Mouse (Mus musculus): ENCODE measurements around the gene Rcbtb2.

The Rcbtb2 gene

DNA sequence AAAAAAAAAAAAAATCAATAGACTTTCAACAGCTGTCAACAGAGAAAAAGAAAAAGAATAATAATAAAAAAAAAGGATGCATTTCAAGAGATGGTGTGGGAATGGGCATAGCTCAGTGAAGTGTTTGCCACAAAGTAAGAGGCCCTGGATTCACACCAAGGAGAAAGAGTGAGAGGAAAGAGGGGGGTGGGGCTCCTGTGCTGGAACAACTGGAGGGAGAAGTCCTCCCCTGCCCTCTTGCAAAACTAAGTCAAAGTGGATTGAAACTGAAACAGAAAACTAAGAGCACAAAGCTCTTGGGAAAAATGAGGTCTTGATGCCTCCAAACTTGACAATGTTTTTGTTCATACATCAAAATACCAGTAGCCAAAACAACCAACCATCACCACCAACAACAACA, 86.4 kb downstream of the Rcbtb2 start:
- DNase-seq (ENCODE audit: low read depth) = peak; percentile 24

DNA sequence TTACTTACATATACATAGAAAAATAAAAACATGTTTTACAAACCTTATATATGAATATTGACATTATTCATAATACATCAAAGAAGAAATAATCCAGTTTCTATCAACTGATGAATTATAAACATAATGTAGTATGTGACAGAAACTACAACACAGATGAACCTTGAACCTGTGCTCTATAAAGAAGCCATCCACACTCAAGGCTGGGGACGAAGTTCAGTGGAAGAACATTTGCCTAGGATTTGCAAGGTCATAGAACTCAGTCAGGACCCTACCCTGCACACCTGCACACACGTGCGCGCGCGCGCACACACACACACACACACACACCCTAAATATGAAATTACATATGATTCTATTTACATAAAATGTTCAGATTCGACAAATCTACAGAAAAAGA, 87.4 kb downstream of the Rcbtb2 start:
- no peak for DNase-seq (ENCODE audit: low read depth)

DNA sequence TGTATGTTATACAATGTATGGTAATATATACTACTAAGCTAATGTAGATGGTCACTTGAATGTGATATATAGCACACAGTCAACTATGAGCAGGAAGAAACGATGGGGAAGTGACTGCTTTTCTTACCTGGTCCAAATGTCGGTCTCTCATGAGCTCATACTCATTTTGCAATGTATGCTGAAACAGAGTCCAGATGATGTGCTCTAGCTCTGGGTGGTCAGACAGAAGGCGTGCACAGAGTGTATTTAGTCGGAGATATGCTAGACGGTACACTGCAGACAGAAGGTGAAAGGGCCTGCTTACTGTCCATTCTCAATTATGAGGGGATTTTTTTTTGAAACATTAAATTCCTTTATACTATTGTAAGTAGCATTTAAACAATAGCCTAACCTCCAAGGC, 88.6 kb downstream of the Rcbtb2 start:
- DNase-seq (ENCODE audit: low read depth) = no peak

DNA sequence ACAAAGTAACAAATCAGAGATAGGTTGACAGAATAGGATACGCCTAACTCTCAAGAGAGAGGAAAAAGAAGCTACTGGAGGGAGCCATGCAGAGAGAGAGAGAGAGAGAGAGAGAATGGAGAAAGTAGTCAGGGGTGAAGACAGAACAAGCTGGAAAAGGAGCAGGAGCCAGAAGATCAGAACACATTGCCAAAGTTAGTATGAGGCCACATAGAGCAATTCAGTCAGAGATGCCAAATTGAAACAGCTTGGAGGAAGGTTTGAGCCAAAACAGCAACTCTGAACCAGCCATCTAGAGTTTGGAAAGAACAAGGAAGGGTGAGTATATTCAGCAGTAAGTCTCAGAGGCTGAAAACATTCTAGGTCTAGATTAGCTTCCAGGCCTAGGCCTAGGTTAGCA, 94.2 kb downstream of the Rcbtb2 start:
- no peak for DNase-seq (ENCODE audit: low read depth)

DNA sequence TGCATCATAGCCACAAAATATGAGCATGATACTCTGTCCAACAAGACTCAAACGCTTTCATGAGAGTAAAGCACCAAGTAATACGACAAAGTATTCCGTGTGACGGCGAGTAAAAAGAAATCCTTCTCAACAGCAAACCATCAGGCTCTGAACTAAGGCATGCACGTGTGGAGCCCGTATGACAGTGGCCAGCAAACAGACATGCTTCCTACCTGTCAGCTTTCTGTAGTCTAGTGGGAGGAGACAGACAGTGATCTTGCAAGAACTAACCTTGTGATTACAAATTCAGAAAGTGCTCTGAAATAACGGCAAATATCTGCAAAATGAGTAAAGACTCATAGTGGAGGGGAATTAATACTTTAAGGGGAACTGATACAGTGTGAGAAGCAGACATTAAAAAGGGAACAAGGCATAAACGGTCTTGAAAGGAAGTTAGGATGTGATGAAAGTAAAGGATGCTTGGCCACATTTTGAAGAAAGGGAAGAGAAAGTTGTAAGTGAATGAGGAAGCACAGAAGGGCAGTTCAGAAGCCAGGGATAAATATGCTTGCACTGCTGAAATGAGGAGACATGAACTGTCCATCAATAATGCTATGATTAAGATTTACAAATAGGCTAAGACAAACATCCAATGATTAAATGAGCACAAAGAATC, 99.6 kb downstream of the Rcbtb2 start:
- DNase-seq (ENCODE audit: low read depth) = peak; percentile 67

DNA sequence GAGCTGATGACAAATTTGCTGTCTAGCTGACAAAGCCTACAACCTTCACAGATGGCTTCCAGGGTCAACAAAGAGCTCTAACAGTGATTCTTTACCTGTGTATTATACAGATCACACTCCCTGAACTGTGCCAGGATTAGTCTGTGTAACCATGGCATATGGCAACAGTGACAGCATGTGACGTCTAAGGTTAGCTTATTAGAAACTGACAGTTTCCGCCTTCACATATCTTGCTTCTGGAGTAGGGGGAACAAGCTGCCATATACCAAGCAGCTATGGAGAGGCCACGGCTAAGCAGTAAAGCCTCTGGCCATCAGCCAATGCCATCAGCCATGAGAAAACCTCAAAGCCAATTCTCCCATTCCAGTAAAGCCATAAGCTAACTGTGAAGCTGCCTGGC, 103.5 kb downstream of the Rcbtb2 start:
- no peak for DNase-seq (ENCODE audit: low read depth)

DNA sequence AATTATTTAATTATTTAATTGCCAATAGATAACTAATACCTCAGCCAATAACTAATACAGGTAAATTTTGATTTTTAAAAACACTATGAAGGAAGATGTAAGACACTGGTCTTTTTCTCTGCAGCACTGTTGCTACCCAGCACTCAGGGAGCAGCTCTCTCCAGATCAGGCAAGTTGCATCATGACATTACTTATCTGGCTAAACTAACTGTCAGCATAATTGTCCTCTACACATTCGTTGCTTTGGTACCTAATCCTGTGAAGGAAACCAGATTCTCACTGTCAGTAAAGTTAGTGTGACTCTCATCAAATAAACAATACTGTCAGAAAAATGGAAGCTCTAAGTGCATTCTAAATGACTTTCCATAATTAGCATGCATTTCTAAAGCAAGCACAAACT, 104.0 kb downstream of the Rcbtb2 start:
- DNase-seq (ENCODE audit: low read depth) = no peak

DNA sequence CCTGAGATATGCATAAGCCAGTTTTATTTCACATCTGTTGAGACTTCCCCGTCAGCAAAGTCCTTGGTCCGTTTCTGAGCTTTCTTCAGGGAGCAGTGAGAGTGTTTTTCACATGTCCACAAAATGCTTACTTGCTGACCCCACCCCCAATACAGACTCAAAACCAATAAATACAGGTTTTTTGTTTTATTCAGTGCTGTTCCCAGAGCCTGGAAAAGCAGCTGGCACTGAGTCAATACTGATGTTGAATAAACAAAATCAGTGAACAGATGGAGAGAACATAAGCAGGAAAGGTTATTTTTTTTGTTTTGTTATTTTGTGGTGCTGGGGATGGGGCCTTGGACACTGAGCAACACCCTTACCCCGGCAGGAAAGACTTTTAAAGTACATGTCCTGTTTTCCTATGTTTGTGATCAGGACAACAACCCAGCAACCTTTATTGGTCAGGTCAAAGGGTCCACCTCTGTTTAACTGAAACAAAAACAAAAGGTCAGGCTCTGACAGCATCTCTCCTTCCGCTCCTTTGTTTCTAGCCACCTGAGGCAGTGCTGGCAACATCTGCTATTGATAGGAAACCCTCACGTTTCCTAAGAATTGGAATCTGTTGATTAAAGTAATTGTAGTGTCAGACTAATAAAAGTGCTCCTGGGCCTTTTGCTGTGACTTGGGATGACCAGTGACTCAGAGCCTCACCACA, 108.6 kb downstream of the Rcbtb2 start:
- peak; percentile 21 for DNase-seq (ENCODE audit: low read depth)

DNA sequence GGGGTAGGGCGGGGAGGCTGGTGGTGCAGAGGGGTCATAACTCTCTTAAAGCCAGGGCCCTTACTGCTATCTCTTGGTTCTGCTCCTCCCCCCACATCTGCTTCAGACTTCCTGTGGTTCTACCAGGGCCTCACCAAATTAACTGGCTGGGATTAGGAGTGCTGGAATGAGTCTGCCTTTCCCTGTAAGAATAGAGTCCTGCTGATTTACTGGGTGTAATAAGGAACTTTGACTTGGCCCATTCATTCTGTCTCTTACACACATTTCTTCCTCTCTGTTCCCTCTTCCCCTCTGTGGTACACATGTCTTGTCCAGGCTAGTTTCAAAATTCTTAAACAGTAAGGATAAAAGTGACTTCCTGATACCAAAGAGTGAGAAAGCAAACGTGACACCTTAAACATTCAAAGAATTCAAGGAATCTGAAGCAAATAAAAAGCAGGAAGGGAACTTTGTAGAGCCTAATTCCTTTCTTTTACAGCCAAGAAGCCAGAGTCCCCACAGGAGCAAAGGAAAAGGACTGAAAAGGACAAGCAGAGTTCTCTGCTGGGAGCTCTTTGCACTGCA, 111.7 kb downstream of the Rcbtb2 start:
- peak; percentile 37 for DNase-seq (ENCODE audit: low read depth)

DNA sequence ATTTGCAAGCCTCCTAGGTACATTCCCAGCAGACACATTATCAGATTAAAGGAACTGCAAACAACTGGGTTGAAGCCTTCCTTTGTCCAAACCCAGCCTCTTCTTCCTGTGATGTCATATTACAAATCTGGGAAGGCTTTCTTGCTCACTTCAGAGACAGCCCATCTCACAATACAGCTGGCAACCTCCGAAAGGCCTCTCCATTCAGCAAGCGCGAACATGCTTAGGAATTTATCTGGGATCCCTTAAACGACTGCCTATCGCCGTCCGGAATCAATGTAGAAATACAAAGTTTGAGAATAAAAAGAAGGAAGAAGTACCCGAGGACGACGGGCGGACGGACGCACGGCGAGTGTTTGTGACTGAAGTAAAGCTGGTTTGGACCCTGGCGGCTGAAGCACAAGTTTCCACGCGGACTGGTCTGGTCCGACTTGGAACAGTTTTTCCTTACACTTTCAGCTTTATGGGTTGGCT, 115.0 kb downstream of the Rcbtb2 start, which contains the start of gene Lpar6:
Lpar6 (plus strand) TSS at position 48 of the 474 bp plus-strand sequence.
- DNase-seq (ENCODE audit: low read depth) = peak; percentile 91

DNA sequence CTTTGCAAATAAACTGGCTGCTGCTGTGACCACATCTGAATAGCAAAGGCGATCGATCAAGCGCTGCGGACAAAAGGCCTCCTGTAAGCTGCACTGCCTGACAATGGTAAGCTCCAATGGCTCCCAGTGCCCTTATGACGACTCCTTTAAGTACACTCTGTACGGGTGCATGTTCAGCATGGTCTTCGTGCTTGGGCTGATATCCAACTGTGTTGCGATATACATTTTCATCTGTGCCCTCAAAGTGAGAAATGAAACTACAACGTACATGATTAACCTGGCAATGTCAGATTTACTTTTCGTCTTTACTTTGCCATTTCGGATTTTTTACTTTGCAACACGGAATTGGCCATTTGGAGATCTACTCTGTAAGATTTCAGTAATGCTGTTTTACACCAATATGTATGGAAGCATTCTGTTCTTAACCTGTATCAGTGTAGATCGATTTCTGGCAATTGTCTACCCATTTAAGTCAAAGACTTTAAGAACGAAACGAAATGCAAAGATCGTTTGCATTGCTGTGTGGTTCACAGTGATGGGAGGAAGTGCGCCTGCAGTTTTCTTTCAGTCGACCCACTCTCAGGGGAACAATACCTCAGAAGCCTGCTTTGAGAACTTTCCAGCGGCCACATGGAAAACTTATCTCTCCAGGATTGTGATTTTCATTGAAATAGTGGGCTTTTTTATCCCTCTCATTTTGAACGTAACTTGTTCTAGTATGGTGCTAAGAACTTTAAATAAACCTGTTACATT, 115.8 kb downstream of the Rcbtb2 start:
- DNase-seq (ENCODE audit: low read depth) = peak; percentile 80

DNA sequence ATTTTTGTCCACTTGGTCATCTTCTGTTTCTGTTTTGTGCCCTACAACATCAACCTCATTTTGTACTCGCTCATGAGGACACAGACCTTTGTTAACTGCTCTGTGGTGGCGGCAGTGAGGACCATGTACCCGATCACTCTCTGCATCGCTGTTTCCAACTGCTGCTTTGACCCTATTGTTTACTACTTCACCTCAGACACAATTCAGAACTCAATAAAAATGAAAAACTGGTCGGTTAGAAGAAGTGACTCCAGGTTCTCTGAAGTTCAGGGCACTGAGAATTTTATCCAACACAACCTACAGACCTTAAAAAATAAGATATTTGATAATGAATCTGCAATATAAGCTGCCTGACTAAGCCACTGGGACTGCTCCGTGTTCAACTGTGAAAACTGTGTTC, 116.5 kb downstream of the Rcbtb2 start:
- peak; percentile 74 for DNase-seq (ENCODE audit: low read depth)

DNA sequence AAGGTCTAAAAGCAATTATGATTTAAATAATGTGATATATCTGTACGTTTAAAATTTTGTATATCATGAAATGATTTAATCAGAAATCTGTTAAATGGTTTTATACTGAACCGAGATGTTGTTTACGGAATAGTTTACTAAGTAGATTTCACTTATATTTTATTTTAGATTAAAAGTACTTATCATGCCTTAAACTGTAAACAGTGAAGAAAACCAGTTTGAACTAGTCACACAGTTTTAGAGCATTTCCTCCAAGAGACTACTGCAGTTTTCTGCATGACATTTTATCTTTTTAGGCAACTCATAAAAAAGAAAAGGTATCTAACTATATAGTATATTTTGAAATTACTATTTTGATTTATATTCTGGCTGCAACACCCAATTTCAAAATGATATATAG, 117.0 kb downstream of the Rcbtb2 start:
- DNase-seq (ENCODE audit: low read depth) = peak; percentile 57

DNA sequence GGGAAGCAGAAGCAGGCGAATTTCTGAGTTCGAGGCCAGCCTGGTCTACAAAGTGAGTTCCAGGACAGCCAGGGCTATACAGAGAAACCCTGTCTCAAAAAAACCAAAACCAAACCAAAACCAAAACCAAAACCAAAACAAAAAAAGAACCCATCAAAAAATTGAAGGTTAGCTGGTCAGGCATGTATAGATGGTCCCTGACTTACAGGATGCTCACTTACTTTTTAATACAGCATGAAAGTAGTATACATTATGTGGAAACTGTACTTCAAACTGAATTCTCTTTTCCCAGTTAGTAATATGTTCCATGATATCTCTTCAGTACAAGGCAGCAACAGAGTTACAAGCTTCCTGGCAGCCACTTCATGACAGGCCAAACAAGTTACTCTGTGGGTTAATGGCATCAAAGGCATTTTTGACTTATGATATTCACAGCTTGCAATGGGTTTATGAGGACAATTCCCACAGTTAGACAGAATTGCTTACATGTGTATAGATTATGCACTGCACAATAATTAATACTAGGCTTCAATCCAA, 121.3 kb downstream of the Rcbtb2 start:
- no peak for DNase-seq (ENCODE audit: low read depth)

DNA sequence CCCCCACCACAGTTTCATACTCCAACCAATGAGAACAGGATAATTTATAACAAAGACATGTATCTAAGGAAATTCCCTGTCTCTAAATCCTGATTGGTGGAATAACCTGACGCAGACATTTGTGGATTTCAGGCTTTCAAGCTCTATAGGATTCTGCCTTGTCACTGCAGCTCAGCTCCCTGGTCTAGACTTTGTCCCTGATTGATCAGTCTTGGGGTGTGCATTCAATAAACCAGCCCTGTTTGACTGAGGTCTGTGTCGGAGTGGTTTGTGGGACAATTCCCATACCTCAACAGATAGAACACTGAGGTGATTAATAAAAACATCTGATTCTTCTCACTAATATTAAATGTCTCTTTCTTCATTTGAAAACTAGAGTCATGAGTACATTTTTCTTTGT, 127.2 kb downstream of the Rcbtb2 start:
- DNase-seq (ENCODE audit: low read depth) = no peak

DNA sequence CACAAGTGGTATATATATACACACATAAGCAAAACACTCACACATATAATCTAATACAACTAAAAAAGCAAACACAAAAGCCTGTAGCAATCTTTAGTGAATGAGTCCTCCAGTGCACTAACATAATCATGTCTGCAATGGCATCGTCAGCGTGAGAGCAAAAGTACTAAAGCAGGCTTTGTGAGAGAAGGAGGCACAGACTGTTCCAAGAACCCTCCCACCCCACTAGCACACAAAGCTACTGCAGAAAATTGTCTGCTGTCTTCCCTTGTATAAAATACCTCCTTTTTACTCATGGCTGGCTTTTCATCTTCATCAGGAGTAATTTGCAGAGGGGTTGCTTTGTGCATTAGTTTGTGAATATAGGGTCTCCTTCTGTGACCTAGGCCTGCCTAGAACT, 129.4 kb downstream of the Rcbtb2 start:
- no peak for DNase-seq (ENCODE audit: low read depth)

DNA sequence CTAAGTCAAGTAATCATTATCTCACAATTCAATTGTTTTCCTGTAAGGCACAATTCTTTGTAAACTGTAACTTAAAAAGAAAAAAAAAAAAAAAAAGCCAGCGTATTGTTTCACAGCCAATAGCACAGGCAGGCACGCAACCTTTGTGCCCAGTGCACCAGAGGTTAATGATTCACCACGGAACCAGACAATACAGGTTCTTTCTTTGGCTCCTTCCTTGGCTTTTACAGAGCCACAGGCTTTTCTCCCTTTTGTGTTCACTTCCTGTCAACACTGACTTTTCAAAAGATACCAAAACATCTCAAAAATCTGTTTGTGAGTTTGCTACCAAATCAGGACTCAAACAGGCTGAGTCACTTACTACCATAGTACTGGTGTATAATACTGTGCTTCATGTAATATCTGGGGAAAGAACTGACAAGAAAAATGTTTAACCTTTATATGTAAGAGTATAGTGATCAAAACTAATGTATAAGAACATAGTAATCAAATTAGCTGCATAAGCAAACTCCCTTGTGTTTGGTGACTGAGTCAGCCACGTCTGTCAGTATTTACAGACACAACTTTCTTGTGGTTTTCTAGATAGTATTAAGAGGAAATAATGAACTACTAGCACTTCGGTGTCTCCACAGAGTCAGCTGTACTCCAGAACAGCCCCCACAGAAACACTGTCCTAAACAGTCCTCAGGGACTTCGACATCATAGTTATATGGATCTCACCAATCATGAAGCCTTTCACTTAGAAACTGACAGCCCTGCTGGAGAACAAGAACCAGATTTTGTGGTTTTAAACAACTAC, 130.8 kb downstream of the Rcbtb2 start:
- DNase-seq (ENCODE audit: low read depth) = peak; percentile 68

DNA sequence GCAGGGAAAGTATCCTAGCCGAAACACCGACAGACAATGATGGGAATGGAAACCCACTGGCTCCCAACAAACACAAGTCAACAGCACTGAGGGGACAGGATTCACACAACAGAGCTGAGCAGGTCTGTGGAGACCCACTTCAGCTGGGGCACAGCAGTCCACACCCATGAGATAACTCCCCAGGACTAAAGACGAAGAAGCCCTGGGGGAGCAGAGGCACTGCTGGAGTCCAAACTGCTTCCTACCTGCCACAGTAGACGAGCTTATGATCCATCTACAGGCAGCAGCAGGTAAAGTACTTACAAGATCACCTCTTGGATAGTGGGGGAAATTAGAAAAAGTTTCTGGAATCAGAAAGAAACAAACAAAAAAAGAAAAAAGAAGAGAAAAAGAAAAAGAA, 131.6 kb downstream of the Rcbtb2 start:
- DNase-seq (ENCODE audit: low read depth) = no peak

DNA sequence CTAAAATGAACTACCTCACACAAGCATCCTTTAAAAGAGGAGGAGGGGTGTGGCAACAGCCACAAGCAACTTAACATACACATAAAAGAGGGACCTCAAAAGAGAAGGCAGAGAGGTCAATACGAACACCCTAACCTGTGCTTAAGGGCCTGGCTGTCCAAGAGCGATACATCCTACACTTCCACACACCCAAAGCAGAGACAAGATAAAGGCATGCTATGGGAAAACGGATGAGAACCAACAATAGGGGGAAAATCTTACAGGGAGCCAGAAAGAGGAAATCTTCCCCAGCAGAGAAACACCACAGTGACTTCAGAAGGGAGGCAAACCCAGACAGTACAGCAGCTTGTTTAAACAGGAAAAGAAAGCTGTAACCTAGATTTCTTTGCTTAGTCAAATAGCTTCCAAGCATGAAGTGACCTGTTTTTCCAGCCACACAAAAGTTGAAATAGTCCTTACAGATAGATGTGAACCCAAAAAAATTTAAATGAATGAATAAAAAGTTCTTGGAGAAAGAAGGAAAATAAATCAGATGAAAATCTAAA, 132.7 kb downstream of the Rcbtb2 start:
- DNase-seq (ENCODE audit: low read depth) = peak; percentile 26

DNA sequence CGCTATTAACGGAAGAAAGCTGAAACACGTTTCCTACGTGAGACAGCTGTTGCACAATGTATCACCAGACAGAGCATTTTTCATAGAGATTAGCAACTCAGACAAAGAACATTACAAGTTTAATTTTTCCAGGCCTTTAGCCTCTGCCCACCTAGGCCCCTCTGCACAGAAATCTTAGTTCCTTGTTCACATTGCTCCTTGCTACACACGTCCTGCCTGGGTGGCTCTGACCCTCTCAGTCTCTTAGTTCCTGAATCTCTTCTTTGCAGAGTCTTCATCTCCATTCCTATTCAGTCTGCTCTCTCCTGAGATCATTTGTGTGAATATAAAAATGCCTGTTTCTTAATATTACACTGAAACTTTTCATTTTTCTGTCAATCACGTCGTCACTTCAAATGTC, 134.5 kb downstream of the Rcbtb2 start:
- peak; percentile 76 for DNase-seq (ENCODE audit: low read depth)

Measured in 416B (cell line).